Mouse (Mus musculus) gastrocnemius, postnatal 4 days (tissue): Measurements from ENCODE around the gene Fmo5. TPM values are rescaled to one million over a fixed set of nuclear protein-coding genes. Genes with fewer than 3 reads are reported as not detected.
A peak's percentile ranks its signal among the peaks of the same experiment; 100 is the strongest.

ENCODE experiments used
- DNase-seq, 2 experiments: peaks; one replicate each; pipeline ENCODE4 v3.0.0; 2021 to 2022; ENCODE audit warnings: low spot score in 2 of 2, mixed read lengths in 2 of 2
- total RNA-seq, 2 experiments: library from RNA; stranded (reverse); gene quantifications; 2 replicates each; pipeline ENCODE4 v1.2.3; 2021

The Fmo5 gene
- total RNA-seq, 2 experiments from 2014 or later, result 3.8 to 4.4 TPM

DNA sequence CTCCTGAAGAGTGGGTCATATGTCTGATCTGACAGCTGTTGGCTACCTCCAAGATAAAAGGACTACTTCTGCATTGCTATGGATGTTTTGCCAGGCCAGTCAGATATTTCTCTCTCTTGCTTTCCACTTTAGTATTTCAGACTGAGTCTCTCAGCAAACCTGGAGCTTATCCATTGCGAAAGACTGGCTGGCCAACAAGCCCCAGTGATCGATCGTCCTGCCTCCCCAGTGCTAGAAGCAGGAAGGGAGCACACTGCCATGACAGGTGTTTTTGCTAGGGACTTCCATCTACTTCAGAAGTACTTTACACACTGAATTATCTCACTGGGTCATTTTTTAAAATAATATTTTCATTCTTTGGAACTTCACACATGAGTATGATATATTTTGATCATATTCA, 49.8 kb downstream of the Fmo5 start:
- no peak for DNase-seq

DNA sequence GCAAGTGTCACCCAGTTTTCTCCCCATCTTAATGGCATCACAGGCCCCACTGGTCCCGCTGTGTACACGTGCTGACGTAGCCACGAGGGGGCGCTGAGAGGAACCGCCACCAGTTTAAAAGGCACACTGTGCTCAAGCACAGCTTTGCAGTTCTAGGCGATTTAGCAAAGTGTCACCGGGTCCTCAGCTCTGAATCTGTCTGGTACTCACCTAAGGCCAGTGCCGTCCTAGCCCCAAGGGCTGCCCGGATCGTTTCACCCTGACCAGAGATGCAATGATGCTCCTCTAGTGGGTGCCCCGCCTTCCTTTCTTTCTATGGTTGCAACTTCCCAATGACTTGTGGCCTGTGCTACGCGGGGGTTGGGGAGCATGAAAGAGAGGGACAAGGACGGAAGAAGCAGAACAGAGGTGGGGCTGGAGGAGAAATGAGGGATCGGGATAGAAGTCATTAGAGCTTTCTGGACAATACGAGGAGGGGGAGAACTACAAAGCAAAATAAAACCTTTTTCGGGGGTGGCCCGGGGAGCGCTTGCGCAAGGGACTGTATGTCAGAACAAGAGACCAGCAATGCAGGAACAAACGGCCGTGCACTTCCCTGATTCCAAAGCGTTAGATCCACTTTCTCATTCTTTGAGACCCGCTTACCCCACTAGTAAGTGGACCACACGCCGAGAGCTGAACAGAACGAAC, 52.2 kb downstream of the Fmo5 start:
- DNase-seq, result peak; percentile 51 to 75

GRCm38 (mm10) chr3:97681321-97682158, 52.9 kb downstream of the Fmo5 start:
- DNase-seq, result peak in 1 of 2 experiments; percentile 59

GRCm38 (mm10) chr3:97682159-97682502, 53.5 kb downstream of the Fmo5 start:
- DNase-seq, result no peak

DNA sequence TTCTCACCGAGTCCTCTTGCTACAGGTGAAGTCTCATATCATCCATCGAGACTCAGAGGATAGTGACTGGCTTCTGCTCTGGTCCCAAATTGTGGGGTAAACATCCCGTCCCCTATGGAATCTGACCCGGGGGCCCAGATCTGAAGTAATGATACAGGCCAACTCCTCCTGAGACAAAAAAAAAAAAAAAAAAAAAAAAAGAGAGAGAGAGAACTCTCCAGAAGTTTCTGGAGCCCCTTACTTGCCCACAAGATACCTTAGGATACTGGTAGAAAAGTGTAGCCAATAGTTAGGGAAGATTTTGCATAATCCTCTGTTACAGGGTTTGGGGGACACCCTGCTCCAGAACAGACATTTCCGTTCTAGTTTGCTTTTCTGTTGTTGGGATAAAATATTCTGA, 54.0 kb downstream of the Fmo5 start:
- no peak for DNase-seq

- no peak for DNase-seq
Measured at GRCm38 (mm10) chr3:97683560-97684195, 55.1 kb downstream of the Fmo5 start.

DNA sequence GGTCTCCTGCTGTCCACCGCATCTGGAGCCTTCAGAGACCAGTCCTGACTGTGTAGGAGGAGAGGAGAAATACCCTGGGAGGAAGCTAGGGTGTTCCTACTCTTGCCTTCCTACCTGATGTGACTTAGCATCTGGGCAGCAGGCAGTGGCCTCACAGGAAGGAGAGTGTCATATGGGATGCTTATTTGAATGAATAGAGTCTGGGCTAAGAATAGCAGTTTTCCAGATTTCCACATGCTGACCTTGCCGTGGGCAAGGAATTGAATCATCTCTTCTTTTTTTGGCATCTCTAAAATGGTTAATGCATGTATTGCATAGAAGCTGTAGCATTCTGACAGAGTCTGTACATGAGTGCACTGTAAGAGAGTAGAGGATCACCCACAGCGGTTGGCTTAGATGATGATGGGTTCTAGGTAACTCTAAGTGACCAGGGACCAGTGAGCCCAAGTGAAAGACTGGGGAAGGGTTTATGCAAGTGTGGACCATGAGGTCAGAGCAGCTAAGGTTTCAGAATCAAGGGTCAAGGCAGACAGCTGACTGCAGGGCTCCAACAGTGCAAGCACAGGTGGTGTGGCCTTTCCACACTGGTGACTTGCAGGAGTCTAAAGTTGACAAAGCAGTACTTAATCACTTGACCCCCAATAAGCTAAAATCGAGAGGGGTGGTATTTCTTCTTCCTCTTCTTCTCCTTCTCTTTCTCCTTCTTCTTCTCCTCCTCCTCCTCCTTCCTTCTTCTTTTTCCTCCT, 57.9 kb downstream of the Fmo5 start:
- DNase-seq, result no peak

- no peak for DNase-seq
Measured at GRCm38 (mm10) chr3:97689289-97689688, 60.7 kb downstream of the Fmo5 start.

DNA sequence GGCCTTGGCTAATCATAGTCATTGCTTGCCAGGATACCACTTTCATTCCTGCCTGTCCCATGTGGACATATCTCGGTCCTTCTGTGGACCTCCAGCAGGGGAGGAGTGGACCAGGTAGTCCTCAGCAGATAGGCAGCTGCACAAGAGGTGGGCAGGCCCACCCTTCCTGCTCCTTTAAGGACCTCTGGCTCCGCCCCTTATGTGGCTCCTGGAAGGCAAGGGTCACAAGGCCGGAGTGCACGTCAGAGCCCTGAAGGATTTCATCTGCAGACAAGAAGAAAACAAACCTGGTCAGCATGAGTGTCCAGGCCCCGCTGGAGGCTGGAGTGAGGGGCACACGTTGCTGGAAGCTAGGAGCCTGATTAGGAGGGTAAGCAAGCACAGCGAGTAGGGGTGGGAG, 62.0 kb downstream of the Fmo5 start:
- DNase-seq, result no peak

GRCm38 (mm10) chr3:97691443-97692017, 62.9 kb downstream of the Fmo5 start:
- DNase-seq, result no peak

GRCm38 (mm10) chr3:97693806-97694205, 65.2 kb downstream of the Fmo5 start:
- no peak for DNase-seq

DNA sequence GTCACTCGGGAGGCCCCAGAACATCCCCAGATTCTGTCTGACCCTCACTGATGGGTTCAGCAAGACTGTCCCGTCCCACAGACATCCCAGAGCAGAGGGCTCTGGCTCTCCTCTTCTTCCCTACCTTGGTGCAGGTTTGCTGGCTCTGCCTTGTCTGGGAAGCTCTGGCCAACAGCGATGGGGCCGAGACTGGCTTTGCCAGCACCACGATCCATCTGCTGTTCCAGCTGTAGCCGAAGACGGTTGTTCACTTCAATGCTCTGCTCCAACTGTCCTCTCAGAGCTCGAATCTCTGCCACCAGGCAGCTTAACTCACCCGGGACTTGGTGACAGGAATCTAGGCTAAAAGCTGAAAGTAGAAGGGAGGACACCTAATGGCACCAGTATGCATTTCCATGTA, 68.3 kb downstream of the Fmo5 start:
- no peak for DNase-seq

DNA sequence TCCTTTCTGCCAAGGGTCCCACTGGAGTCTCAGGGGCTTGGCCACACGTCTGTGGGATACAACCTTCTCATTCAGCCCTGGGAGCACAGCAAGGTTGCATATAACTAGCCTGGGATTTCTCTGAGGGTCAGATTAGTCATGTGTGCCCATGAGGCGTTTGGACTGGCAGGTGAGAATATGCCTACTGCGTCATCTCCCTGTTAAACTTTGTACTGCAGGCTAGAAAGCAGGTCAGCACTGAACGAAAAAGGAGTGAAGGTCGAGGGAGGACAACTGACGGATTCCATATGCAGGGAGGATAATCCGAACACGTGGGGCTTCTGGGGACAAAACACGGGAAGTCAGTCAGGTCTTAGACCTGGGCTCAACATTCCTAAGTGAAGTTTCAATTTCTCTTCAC, 68.7 kb downstream of the Fmo5 start:
- DNase-seq, result no peak

DNA sequence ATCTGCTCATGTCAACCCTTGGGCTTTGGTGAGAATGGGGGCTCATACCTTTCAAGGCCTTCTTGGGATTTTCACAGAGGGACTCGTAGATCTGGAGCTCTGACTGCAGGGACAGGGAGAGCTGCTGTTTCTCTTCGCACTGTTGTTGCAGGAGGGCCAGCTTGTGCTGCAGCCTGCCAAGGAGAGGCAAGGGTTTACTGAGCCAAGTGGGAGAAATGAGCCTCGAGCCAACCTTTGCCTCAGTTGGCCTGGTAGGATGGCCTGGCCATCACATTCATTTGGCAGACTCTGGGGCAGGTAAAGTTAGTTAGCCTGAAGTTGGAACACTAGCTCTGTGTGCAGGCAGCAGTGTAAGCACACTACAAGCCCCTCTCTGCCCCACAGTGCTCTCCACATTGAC, 70.5 kb downstream of the Fmo5 start:
- DNase-seq, result no peak

- DNase-seq, result no peak
Measured at GRCm38 (mm10) chr3:97701198-97701597, 72.6 kb downstream of the Fmo5 start.

- no peak for DNase-seq
Measured at GRCm38 (mm10) chr3:97702448-97703080, 74.0 kb downstream of the Fmo5 start.
